Mouse (Mus musculus) adipose tissue, adult 10 weeks (tissue): ENCODE results near the gene Rasa2. TPM values are rescaled to one million over a fixed set of nuclear protein-coding genes. Genes with fewer than 3 reads are reported as not detected.

Experiments
- polyA plus RNA-seq: library from polyadenylated mRNA; stranded (reverse); fragments of 350-450 nt; fragmentation: Illumina TruSeq; extraction: RNeasy Lipid Tissue Mini Kit (QIAGEN cat#74804); gene quantifications from one replicate; pipeline ENCODE4 v1.2.3, GENCODE M21; 2014; ENCODE audit warnings: low read depth, low replicate concordance

Gene Rasa2
- 10.3 TPM for polyA plus RNA-seq

GRCm38 (mm10) chr9:96631389-96632072 is at the start of gene Rasa2:
TSS of gene Rasa2 (minus strand) at chr9:96631617.

DNA sequence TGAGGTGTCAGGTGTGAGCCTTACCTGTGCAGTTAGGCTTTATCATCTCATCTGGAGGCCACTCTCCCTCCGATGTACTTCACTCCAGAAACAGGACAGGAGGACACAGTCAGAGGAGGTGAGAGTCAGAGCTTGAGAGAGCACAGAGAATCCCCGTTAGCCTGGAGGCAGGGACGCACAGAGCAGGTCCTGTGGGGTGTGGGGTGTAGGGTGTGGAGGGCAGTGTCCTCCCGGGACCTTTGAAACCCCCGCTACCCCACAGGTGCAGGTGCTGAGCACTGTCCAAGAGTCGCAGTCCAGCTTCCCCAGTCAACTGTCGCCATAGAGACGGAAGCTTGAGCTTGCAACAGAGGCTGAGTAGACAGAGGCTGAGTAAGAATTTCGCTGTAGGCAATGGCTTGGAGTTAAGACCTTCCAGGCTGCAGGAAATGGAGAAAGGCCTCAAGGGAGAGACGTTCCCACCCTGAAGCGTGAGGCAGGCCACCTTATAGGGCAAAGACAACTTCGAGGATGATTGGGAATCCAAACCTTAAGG is 106.4 kb downstream of the Rasa2 start, which contains the start of gene Gm28729:
Gm28729 (minus strand) TSS at position 293 of the 535 bp plus-strand sequence.

Other genes with a start within 250 kb of the Rasa2 start
- gene Rnf7, start 152.9 kb downstream of the Rasa2 start, polyA plus RNA-seq: 95.4 TPM
- 1.4 TPM for gene Gm28729, start 106.4 kb downstream of the Rasa2 start, polyA plus RNA-seq
- gene Zbtb38, start 121.2 kb upstream of the Rasa2 start, polyA plus RNA-seq: 12.4 TPM